Mouse (Mus musculus) liver, postnatal 0 days (tissue): Measurements from ENCODE around the gene Lbh. TPM values are rescaled to one million over a fixed set of nuclear protein-coding genes. Genes with fewer than 3 reads are reported as not detected.

Experiments used
- ATAC-seq: fragments of 200-750 bp; cut with Nextera tagmentation; 2 replicates; pipeline ENCODE4 v1.8.0; 2017; ENCODE audit warnings: mild to moderate bottlenecking, moderate library complexity
- DNase-seq: peaks from one replicate; pipeline ENCODE4 v3.0.0-alpha.2; 2016
- H3K27ac ChIP-seq: fragments of 300-500 bp; sonication (generic); 2 replicates; pipeline ENCODE4 v1.5.1; 2014; ENCODE audit warnings: antibody characterized with exemption, moderate library complexity, mild to moderate bottlenecking, low read depth
- H3K27me3 ChIP-seq: fragments of 300-500 bp; sonication (generic); 2 replicates; pipeline ENCODE4 v1.6.1; 2014; ENCODE audit warnings: low read length, control low read depth, mixed read lengths; ENCODE audit not compliant: insufficient read depth
- H3K36me3 ChIP-seq: fragments of 300-500 bp; sonication (generic); replicated peaks from 2 replicates; pipeline ENCODE4 v1.6.1; 2014; ENCODE audit warnings: mild to moderate bottlenecking, control low read depth, low read length, moderate library complexity, mixed read lengths; ENCODE audit not compliant: insufficient read depth
- H3K4me1 ChIP-seq: fragments of 300-500 bp; sonication (generic); 2 replicates; pipeline ENCODE4 v1.6.1; 2014; ENCODE audit warnings: antibody characterized with exemption, mild to moderate bottlenecking, control low read depth; ENCODE audit not compliant: insufficient read depth
- H3K4me2 ChIP-seq: fragments of 300-500 bp; sonication (generic); 2 replicates; pipeline ENCODE4 v1.6.1; 2014; ENCODE audit warnings: low read depth, mild to moderate bottlenecking, low read length, moderate library complexity, mixed read lengths
- H3K4me3 ChIP-seq: fragments of 300-500 bp; sonication (generic); 2 replicates; pipeline ENCODE4 v1.5.1; 2014; ENCODE audit warnings: low read depth, low read length
- H3K9ac ChIP-seq: fragments of 300-500 bp; sonication (generic); replicated peaks from 2 replicates; pipeline ENCODE4 v1.6.1; 2014; ENCODE audit warnings: mild to moderate bottlenecking, moderate library complexity
- H3K9me3 ChIP-seq: fragments of 300-500 bp; sonication (generic); 2 replicates; pipeline ENCODE4 v1.6.1; 2016; ENCODE audit warnings: mild to moderate bottlenecking, control low read depth, low read length, mixed read lengths
- CTCF ChIP-seq: sonication (generic); IDR thresholded peaks from 2 replicates; pipeline ENCODE4 v1.5.1; 2016; ENCODE audit warnings: antibody characterized with exemption, low read depth
- EP300 ChIP-seq: IDR thresholded peaks from 2 replicates; pipeline ENCODE4 v1.6.1; 2016; ENCODE audit warnings: antibody characterized with exemption, low read depth, mild to moderate bottlenecking
- WGBS: fragments of 180-500 bp; shearing (Covaris S2); extraction: QIAGEN DNeasy Blood & Tissue Kit; methylation state at CpG from one replicate; pipeline ENCODE4 v1.1.7; 2014; ENCODE audit not compliant: insufficient replicate concordance; 5-methylcytosine and 5-hydroxymethylcytosine counted together
- polyA plus RNA-seq: library from polyadenylated mRNA; unstranded; fragments of >200 nt; fragmentation: Nextera tagmentation; extraction: Ambion mirVana; gene quantifications from 2 replicates; pipeline ENCODE4 v1.2.1, GENCODE M21; 2015

The Lbh gene
- polyA plus RNA-seq, 1 experiment from 2014 or later, result 0.94 TPM

- no peak overlapping the region for H3K4me2 ChIP-seq
- peaks cover 14% of the 10 kb centered on the region for H3K27me3 ChIP-seq
- no peak overlapping the region for H3K27ac ChIP-seq
- no peak for ATAC-seq
- no peak overlapping the region for H3K4me3 ChIP-seq
- TF ChIP-seq CTCF, result no peak
- TF ChIP-seq EP300, result no peak
- DNase-seq, result no peak
- H3K4me1 ChIP-seq, result peaks cover 20% of the 10 kb centered on the region
- 0 out of 2 replicates have a peak, but pooled peaks cover 3% of the 10 kb centered on the region for H3K36me3 ChIP-seq
- H3K9ac ChIP-seq, result no peak overlapping the region
- WGBS, result 70% methylated on average over 4 of the region's 4 CpGs
- no peaks in the 10 kb centered on the region for H3K9me3 ChIP-seq
Observed at GRCm38 (mm10) chr17:72923283-72923682, 5.2 kb downstream of the Lbh start.

DNA sequence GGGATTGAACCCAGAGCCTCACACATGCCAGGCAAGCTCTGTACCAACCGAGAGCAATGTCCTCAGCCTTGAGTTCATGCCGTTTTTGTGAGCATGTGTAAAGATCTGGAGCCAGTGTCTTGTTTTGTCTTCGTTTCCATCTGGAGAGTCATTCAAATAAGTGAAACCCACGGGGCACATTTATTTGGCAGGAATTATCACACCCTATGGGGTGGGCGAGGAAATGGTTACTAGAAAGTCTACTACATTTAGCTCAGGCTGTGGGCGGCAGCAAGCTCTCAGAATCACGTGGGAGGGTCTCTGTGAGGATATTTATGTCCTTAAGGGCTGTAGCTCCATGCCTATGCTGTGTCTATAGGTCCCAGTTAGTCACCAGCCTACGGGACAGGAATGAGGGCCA lies 6.2 kb downstream of the Lbh start:
- 61% methylated on average over 8 of the region's 8 CpGs for WGBS
- Histone ChIP-seq H3K27me3 (peaks cover 5% of the 10 kb centered on the region), H3K4me1 (peaks cover 20% of the 10 kb centered on the region), H3K9me3 (no peaks in the 10 kb centered on the region), H3K9ac (no peak overlapping the region), H3K27ac (no peak overlapping the region), H3K36me3 (0 out of 2 replicates have a peak, but pooled peaks cover 3% of the 10 kb centered on the region), H3K4me2 (no peak overlapping the region), H3K4me3 (no peak overlapping the region)
- ATAC-seq (no peak), DNase-seq (no peak)
- TF ChIP-seq EP300 (no peak), CTCF (no peak)

- no peaks in the 10 kb centered on the region for H3K9me3 ChIP-seq
- H3K4me3 ChIP-seq, result no peak overlapping the region
- H3K27me3 ChIP-seq, result no peaks in the 10 kb centered on the region
- DNase-seq, result no peak
- H3K36me3 ChIP-seq, result 0 out of 2 replicates have a peak, but pooled peaks cover 3% of the 10 kb centered on the region
- H3K9ac ChIP-seq, result no peak overlapping the region
- peaks cover 16% of the 10 kb centered on the region for H3K4me1 ChIP-seq
- 56% methylated on average over 6 of the region's 6 CpGs for WGBS
- TF ChIP-seq CTCF, result no peak
- no peak for TF ChIP-seq EP300
- H3K4me2 ChIP-seq, result no peak overlapping the region
- ATAC-seq, result no peak
- H3K27ac ChIP-seq, result no peak overlapping the region
Observed at GRCm38 (mm10) chr17:72925111-72925510, 7.0 kb downstream of the Lbh start.

DNA sequence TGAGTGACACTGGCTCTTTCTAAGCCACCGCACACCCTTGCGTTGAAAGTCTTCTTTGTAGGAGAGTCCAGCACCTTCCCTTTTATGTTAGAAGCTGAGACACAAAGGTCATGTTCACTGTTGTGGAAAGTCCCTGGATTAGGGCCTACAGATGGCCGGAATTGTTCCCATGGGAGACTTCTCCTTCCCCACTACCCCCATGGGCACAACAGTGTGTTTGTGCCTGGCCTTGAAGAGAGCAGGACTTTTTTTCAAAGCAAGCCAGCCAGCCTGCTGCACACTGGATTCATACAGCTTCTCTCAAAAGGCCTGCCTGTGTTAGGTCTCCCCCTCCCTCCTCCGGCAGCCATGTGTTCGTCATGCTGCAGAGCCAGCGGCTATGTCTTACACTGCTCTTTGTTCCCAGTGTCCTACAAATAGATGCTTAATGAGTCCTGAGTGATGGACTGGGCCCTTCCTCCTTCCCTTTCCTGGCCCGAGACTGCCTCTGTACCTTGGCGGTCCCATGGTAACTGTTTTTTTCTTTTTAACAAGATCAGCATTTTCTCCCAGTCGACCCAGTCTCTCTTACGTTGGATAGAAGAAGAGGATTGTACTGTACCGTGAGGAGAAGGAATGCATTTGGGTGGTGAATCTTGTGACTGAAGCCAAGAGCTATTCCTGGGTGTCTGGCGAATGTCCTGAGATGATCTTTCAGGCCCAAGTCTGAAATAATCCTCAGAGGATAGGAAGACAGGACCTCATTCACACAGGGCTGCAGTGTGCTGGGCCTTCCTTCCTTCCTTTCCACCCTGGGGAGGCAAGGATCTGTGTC lies 7.9 kb downstream of the Lbh start:
- 66% methylated on average over 12 of the region's 12 CpGs for WGBS
- peak overlapping the region; percentile 5; the same call in 1 of the 2 replicates for H3K27ac ChIP-seq
- ATAC-seq (no peak), DNase-seq (no peak)
- H3K27me3 ChIP-seq, result no peaks in the 10 kb centered on the region
- no peak overlapping the region for H3K4me3 ChIP-seq
- no peak overlapping the region for H3K4me2 ChIP-seq
- peaks cover 16% of the 10 kb centered on the region for H3K4me1 ChIP-seq
- TF ChIP-seq EP300 (no peak), CTCF (no peak)
- no peak overlapping the region for H3K9ac ChIP-seq
- no peaks in the 10 kb centered on the region for H3K9me3 ChIP-seq
- H3K36me3 ChIP-seq, result 0 out of 2 replicates have a peak, but pooled peaks cover 6% of the 10 kb centered on the region

DNA sequence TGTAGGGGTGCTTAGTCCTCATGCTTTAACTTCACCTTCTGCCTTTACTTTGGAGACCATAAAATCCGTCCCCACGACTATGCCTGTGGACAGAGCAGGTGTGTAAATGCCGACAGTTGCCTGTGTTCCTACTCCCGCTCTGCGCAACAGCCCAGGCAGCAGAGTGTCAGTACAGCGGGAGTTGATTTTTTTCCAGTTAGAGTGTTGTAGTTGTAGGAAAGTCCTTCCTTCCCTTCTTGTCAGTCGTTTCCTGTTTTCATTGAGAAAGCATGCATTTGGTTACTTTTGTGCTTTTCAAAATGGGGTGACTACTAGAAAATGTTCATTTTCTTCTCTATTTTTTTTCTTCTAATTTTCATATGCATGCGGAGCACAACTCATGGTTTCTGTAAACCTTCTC lies 8.9 kb downstream of the Lbh start:
- TF ChIP-seq EP300 (no peak), CTCF (no peak)
- Histone ChIP-seq H3K9me3 (no peaks in the 10 kb centered on the region), H3K27me3 (no peaks in the 10 kb centered on the region), H3K4me3 (no peak overlapping the region), H3K9ac (no peak overlapping the region), H3K4me1 (peaks cover 16% of the 10 kb centered on the region), H3K4me2 (peak overlapping the region; percentile 27; the same call in 1 of the 2 replicates), H3K27ac (no peak overlapping the region), H3K36me3 (0 out of 2 replicates have a peak, but pooled peaks cover 6% of the 10 kb centered on the region)
- ATAC-seq (no peak), DNase-seq (no peak)
- WGBS, result 41% methylated on average over 8 of the region's 8 CpGs

DNA sequence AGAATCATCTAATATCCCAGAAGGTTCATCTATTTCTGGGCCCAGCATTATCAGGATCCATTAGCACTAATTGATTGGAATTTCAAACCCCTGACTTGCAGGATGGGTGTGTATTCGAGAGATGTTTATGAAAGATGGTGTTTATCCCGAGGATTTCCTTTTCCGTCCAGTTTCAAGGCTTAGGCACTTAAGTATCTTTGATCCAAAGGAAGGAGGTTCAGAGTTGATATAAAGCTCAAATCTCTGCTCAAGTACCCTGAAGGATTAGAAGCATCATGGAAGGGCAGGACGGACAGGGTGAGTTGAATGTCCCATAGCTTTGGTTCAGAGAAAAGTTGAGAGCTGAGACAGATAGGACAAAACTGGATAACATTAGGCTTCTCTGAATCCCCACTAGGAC lies 15.0 kb downstream of the Lbh start:
- DNase-seq (no peak), ATAC-seq (no peak)
- Histone ChIP-seq H3K4me3 (no peak overlapping the region), H3K27ac (no peak overlapping the region), H3K9me3 (no peaks in the 10 kb centered on the region), H3K4me1 (peaks cover 14% of the 10 kb centered on the region), H3K27me3 (no peaks in the 10 kb centered on the region), H3K36me3 (peaks cover 3% of the 10 kb centered on the region; the same call in 1 of the 2 replicates), H3K4me2 (no peak overlapping the region), H3K9ac (no peak overlapping the region)
- TF ChIP-seq CTCF, result no peak
- 75% methylated on average over 4 of the region's 4 CpGs for WGBS
